Mouse (Mus musculus): ENCODE measurements at regions not wholly inside any gene's neighbourhood (a gene's known extent, or its start where the extent isn't known, plus 50 kb on each side); places are given as distances from the start of the nearest gene placed in this dataset.

GRCm38 (mm10) chr3:50813760-50814400, 370.5 kb upstream of the Slc7a11 start:
- in situ Hi-C loops (cut with MboI, MseI) = no loop called here

- in situ Hi-C loops (cut with MboI, MseI) = loop anchor here (5.0 kb wide), 1 partner anchor 58 kb away; no protein-coding TSS in a partner anchor
These were observed 372.3 kb upstream of the Slc7a11 start for GRCm38 (mm10) chr3:50815716-50816115.

GRCm38 (mm10) chr3:50816479-50816878, 373.1 kb upstream of the Slc7a11 start:
- in situ Hi-C loops (cut with MboI, MseI) = loop anchor here (5.0 kb wide), 1 partner anchor 59 kb away; no protein-coding TSS in a partner anchor

GRCm38 (mm10) chr3:50817361-50817760, 373.9 kb upstream of the Slc7a11 start:
- in situ Hi-C loops (cut with MboI, MseI) = loop anchor here (5.0 kb wide), 1 partner anchor 60 kb away; no protein-coding TSS in a partner anchor

- in situ Hi-C loops (cut with MboI, MseI) = no loop called here
These were observed 377.4 kb upstream of the Slc7a11 start for GRCm38 (mm10) chr3:50820776-50821175.

- in situ Hi-C loops (cut with MboI, MseI) = no loop called here
These were observed 382.4 kb upstream of the Slc7a11 start for GRCm38 (mm10) chr3:50825534-50826423.

GRCm38 (mm10) chr3:50826424-50826819, 383.0 kb upstream of the Slc7a11 start:
- in situ Hi-C loops (cut with MboI, MseI) = no loop called here

GRCm38 (mm10) chr3:50829211-50829610, 385.8 kb upstream of the Slc7a11 start:
- in situ Hi-C loops (cut with MboI, MseI) = no loop called here

- in situ Hi-C loops (cut with MboI, MseI) = no loop called here
These were observed 387.0 kb upstream of the Slc7a11 start for GRCm38 (mm10) chr3:50830446-50830845.

- in situ Hi-C loops (cut with MboI, MseI) = no loop called here
These were observed 387.5 kb upstream of the Slc7a11 start for GRCm38 (mm10) chr3:50830926-50831325.

- in situ Hi-C loops (cut with MboI, MseI) = no loop called here
These were observed 382.0 kb upstream of the Noct start for GRCm38 (mm10) chr3:50842216-50842615.

GRCm38 (mm10) chr3:50844835-50845301, 379.4 kb upstream of the Noct start:
- in situ Hi-C loops (cut with MboI, MseI) = no loop called here

GRCm38 (mm10) chr3:50845311-50845710, 378.9 kb upstream of the Noct start:
- in situ Hi-C loops (cut with MboI, MseI) = no loop called here

- in situ Hi-C loops (cut with MboI, MseI) = no loop called here
These were observed 375.7 kb upstream of the Noct start for GRCm38 (mm10) chr3:50848528-50848927.

GRCm38 (mm10) chr3:50851083-50851637, 373.1 kb upstream of the Noct start:
- in situ Hi-C loops (cut with MboI, MseI) = loop anchor here (25.0 kb wide), 1 partner anchor 461 kb away; no protein-coding TSS in a partner anchor

GRCm38 (mm10) chr3:50867105-50867504, 357.1 kb upstream of the Noct start:
- in situ Hi-C loops (cut with MboI, MseI) = loop anchor here (25.0 kb wide), 1 partner anchor 445 kb away; no protein-coding TSS in a partner anchor

- in situ Hi-C loops (cut with MboI, MseI) = loop anchor here (25.0 kb wide), 1 partner anchor 443 kb away; no protein-coding TSS in a partner anchor
These were observed 355.0 kb upstream of the Noct start for GRCm38 (mm10) chr3:50869211-50869610.

- in situ Hi-C loops (cut with MboI, MseI) = no loop called here
These were observed 345.2 kb upstream of the Noct start for GRCm38 (mm10) chr3:50879050-50879449.

GRCm38 (mm10) chr3:50879595-50879994, 344.7 kb upstream of the Noct start:
- in situ Hi-C loops (cut with MboI, MseI) = no loop called here

GRCm38 (mm10) chr3:50881437-50882248, 342.6 kb upstream of the Noct start:
- in situ Hi-C loops (cut with MboI, MseI) = no loop called here

- in situ Hi-C loops (cut with MboI, MseI) = no loop called here
These were observed 342.0 kb upstream of the Noct start for GRCm38 (mm10) chr3:50882249-50882733.

All from T-helper 2 cell (primary cell).